Mouse (Mus musculus) forebrain, embryonic 14.5 days (tissue): ENCODE data around the gene Ano2. TPM values are rescaled to one million over a fixed set of nuclear protein-coding genes. Genes with fewer than 3 reads are reported as not detected.

ENCODE experiments used
- ATAC-seq: fragments of 200-750 bp; cut with Nextera tagmentation; 2 replicates; pipeline ENCODE4 v1.8.0; 2017; ENCODE audit warnings: mild to moderate bottlenecking, moderate library complexity
- DNase-seq: peaks from one replicate; pipeline ENCODE4 v3.0.0-alpha.2; 2015; ENCODE audit warnings: low spot score
- H3K27ac ChIP-seq: fragments of 300-500 bp; sonication (generic); 2 replicates; pipeline ENCODE4 v1.5.1; 2014; ENCODE audit warnings: low read depth, mild to moderate bottlenecking, control low read depth, low read length, moderate library complexity
- H3K27me3 ChIP-seq: fragments of 300-500 bp; sonication (generic); replicated peaks from 2 replicates; pipeline ENCODE4 v1.6.1; 2014; ENCODE audit warnings: low read length, control low read depth, mixed read lengths; ENCODE audit not compliant: control insufficient read depth, insufficient read depth
- H3K36me3 ChIP-seq: fragments of 300-500 bp; sonication (generic); 2 replicates; pipeline ENCODE4 v1.6.1; 2014; ENCODE audit warnings: low read length, control low read depth; ENCODE audit not compliant: control insufficient read depth, insufficient read depth
- H3K4me1 ChIP-seq: fragments of 300-500 bp; sonication (generic); 2 replicates; pipeline ENCODE4 v1.6.1; 2014; ENCODE audit warnings: antibody characterized with exemption, low read length, control low read depth; ENCODE audit not compliant: control insufficient read depth, insufficient read depth
- H3K4me2 ChIP-seq: fragments of 300-500 bp; sonication (generic); 2 replicates; pipeline ENCODE4 v1.6.1; 2014; ENCODE audit warnings: mild to moderate bottlenecking, control low read depth, low read length
- H3K4me3 ChIP-seq: fragments of 300-500 bp; sonication (generic); 2 replicates; pipeline ENCODE4 v1.5.1; 2014; ENCODE audit warnings: low read depth, low read length, control low read depth
- H3K9ac ChIP-seq: fragments of 300-500 bp; sonication (generic); 2 replicates; pipeline ENCODE4 v1.6.1; 2014; ENCODE audit warnings: mild to moderate bottlenecking, low read length, control low read depth, moderate library complexity
- H3K9me3 ChIP-seq: fragments of 300-500 bp; sonication (generic); replicated peaks from 2 replicates; pipeline ENCODE4 v1.6.1; 2016; ENCODE audit warnings: low read length, control low read depth, mixed read lengths; ENCODE audit not compliant: control insufficient read depth
- WGBS: fragments of 180-500 bp; shearing (Covaris S2); extraction: QIAGEN DNeasy Blood & Tissue Kit; methylation state at CpG from one replicate; pipeline ENCODE4 v1.1.7; 2014; 5-methylcytosine and 5-hydroxymethylcytosine counted together
- polyA plus RNA-seq: library from polyadenylated mRNA; unstranded; fragments of >200 nt; fragmentation: Nextera tagmentation; extraction: Ambion mirVana; gene quantifications from 2 replicates; pipeline ENCODE4 v1.2.1, GENCODE M21; 2014

Ano2 gene
- polyA plus RNA-seq, result 0.07 and 0.10 TPM in 2 replicates

- Histone ChIP-seq H3K27ac (no peak within 1 kb of the TSS), H3K4me2 (peak within 1 kb of the TSS; percentile 57), H3K36me3 (no peaks in the 10 kb centered on the region), H3K9ac (no peak within 1 kb of the TSS), H3K4me3 (peak within 1 kb of the TSS; percentile 22), H3K9me3 (no peaks in the 10 kb centered on the region), H3K4me1 (peaks cover 9% of the 10 kb centered on the region), H3K27me3 (no peaks in the 10 kb centered on the region)
- ATAC-seq (peak; percentile 62; the same call in 1 of the 2 replicates), DNase-seq (peak; percentile 49)
- WGBS, result 3% methylated on average over 20 of the region's 20 CpGs
Measured at GRCm38 (mm10) chr6:125690057-125690703, at the start of gene Ano2. TSS of gene Ano2 (plus strand) at chr6:125690419.

- no peak overlapping the region for H3K27ac ChIP-seq
- 79% methylated on average over 4 of the region's 4 CpGs for WGBS
- H3K4me1 ChIP-seq, result no peaks in the 10 kb centered on the region
- no peaks in the 10 kb centered on the region for H3K9me3 ChIP-seq
- no peak overlapping the region for H3K9ac ChIP-seq
- H3K27me3 ChIP-seq, result no peaks in the 10 kb centered on the region
- DNase-seq (no peak), ATAC-seq (no peak)
- H3K4me3 ChIP-seq, result no peak overlapping the region
- H3K36me3 ChIP-seq, result no peaks in the 10 kb centered on the region
- H3K4me2 ChIP-seq, result no peak overlapping the region
Measured at GRCm38 (mm10) chr6:125640486-125640885, 49.7 kb upstream of the Ano2 start.

DNA sequence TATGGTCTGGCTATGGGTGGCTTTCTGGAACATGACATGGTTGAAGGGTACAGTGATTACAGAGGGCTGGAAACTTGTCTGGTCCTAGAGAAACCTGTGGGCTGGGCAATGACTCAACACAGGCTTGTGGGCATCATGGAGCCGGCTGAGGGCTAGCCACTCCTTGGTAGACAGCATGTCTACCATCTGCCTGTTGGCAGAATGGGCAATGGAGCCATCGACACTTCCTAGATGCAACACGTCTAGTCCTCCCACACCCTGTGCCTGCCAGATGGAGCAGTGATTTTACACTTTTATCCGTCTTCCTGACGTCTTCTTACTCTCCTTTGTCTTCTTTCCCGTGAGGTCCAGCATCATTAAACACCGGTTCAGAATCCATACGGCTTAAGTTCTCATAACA is 49.1 kb upstream of the Ano2 start:
- H3K4me2 ChIP-seq, result no peak overlapping the region
- H3K4me3 ChIP-seq, result no peak overlapping the region
- DNase-seq, result no peak
- no peak overlapping the region for H3K9ac ChIP-seq
- no peaks in the 10 kb centered on the region for H3K9me3 ChIP-seq
- no peaks in the 10 kb centered on the region for H3K27me3 ChIP-seq
- H3K36me3 ChIP-seq, result no peaks in the 10 kb centered on the region
- WGBS, result 80% methylated on average over 8 of the region's 8 CpGs
- H3K4me1 ChIP-seq, result no peaks in the 10 kb centered on the region
- H3K27ac ChIP-seq, result no peak overlapping the region
- ATAC-seq, result no peak

- DNase-seq (no peak), ATAC-seq (no peak)
- H3K9me3 ChIP-seq, result no peaks in the 10 kb centered on the region
- WGBS, result 86% methylated on average over 12 of the region's 12 CpGs
- H3K4me3 ChIP-seq, result no peak overlapping the region
- H3K4me2 ChIP-seq, result no peak overlapping the region
- no peaks in the 10 kb centered on the region for H3K36me3 ChIP-seq
- H3K9ac ChIP-seq, result no peak overlapping the region
- no peak overlapping the region for H3K27ac ChIP-seq
- no peaks in the 10 kb centered on the region for H3K4me1 ChIP-seq
- no peaks in the 10 kb centered on the region for H3K27me3 ChIP-seq
Measured at GRCm38 (mm10) chr6:125648964-125649363, 41.3 kb upstream of the Ano2 start.

DNA sequence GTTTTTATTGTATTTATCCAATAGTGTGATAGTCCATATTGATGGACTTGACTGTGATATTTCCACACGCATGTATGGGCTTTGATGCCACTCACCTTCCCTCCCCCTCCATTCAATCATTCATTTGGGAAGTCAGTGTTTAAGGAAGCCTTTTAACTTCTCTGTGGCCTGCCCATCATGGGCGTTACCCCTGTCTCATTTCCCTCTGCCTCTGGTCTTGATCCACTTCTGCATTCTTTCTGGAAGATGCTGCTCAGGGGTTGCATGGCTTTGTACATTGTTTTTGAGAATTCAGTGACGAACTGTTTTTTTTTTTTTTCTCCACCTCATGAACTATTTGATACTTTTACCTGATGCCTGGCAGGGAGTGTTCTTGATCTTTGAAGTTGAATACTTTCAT is 38.9 kb upstream of the Ano2 start:
- no peak overlapping the region for H3K4me3 ChIP-seq
- 83% methylated on average over 3 of the region's 3 CpGs for WGBS
- DNase-seq (no peak), ATAC-seq (no peak)
- no peaks in the 10 kb centered on the region for H3K9me3 ChIP-seq
- H3K9ac ChIP-seq, result no peak overlapping the region
- H3K27ac ChIP-seq, result no peak overlapping the region
- no peaks in the 10 kb centered on the region for H3K36me3 ChIP-seq
- H3K4me2 ChIP-seq, result no peak overlapping the region
- H3K4me1 ChIP-seq, result no peaks in the 10 kb centered on the region
- H3K27me3 ChIP-seq, result no peaks in the 10 kb centered on the region

- Histone ChIP-seq H3K9me3 (no peaks in the 10 kb centered on the region), H3K27me3 (no peaks in the 10 kb centered on the region), H3K4me2 (no peak overlapping the region), H3K4me3 (no peak overlapping the region), H3K36me3 (no peaks in the 10 kb centered on the region), H3K4me1 (no peaks in the 10 kb centered on the region), H3K9ac (no peak overlapping the region), H3K27ac (no peak overlapping the region)
- ATAC-seq (no peak), DNase-seq (no peak)
- 91% methylated on average over 1 of the region's 1 CpGs for WGBS
Measured at GRCm38 (mm10) chr6:125653416-125653815, 36.8 kb upstream of the Ano2 start.

DNA sequence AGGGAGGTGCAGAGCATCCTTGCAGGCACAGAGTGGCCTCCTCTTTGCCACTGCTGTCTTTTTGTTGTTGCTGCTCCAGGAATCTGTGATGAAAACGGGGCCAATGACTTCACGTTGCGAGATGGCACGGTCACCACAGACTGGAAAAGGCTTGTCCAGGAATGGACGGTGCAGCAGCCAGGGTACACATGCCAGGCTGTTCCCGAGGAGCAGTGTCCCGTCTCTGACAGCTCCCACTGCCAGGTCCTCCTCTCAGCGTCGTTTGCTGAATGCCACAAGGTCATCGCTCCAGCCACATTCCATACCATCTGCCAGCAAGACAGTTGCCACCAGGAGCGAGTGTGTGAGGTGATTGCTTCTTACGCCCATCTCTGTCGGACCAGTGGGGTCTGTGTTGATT is 33.3 kb upstream of the Ano2 start:
- DNase-seq, result no peak
- no peaks in the 10 kb centered on the region for H3K36me3 ChIP-seq
- H3K27me3 ChIP-seq, result no peaks in the 10 kb centered on the region
- H3K9me3 ChIP-seq, result no peaks in the 10 kb centered on the region
- no peak overlapping the region for H3K4me3 ChIP-seq
- no peak overlapping the region for H3K27ac ChIP-seq
- no peak overlapping the region for H3K4me2 ChIP-seq
- no peak for ATAC-seq
- no peaks in the 10 kb centered on the region for H3K4me1 ChIP-seq
- H3K9ac ChIP-seq, result no peak overlapping the region
- WGBS, result 92% methylated on average over 13 of the region's 13 CpGs

DNA sequence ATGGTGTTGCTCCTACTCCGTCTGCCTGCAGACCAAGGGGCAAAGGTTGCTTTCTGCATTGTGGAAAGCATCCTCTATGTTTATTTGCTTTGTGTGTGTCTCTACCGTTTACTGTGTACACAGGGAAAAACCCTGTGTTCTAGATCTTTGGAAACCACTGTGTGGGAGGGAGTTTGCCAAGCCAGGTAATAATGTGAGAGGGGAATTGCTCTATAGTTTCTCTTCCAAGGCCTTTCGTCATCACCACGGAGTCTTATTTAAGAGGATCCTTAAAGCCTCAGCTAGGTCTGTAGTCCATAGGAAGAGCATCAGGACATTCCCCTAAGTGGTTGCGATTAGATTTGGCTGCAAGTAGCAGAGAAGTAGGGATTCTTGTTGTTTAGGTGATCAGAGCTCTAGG is 32.3 kb upstream of the Ano2 start:
- WGBS, result 90% methylated on average over 5 of the region's 5 CpGs
- ATAC-seq, result no peak
- Histone ChIP-seq H3K4me2 (no peak overlapping the region), H3K4me1 (no peaks in the 10 kb centered on the region), H3K27me3 (no peaks in the 10 kb centered on the region), H3K9me3 (no peaks in the 10 kb centered on the region), H3K36me3 (no peaks in the 10 kb centered on the region), H3K27ac (no peak overlapping the region), H3K4me3 (no peak overlapping the region), H3K9ac (no peak overlapping the region)
- no peak for DNase-seq

GRCm38 (mm10) chr6:125661106-125661877 is 28.9 kb upstream of the Ano2 start:
- 49% methylated on average over 14 of the region's 14 CpGs for WGBS
- no peak overlapping the region for H3K9ac ChIP-seq
- no peak overlapping the region for H3K4me2 ChIP-seq
- H3K4me1 ChIP-seq, result no peaks in the 10 kb centered on the region
- H3K36me3 ChIP-seq, result no peaks in the 10 kb centered on the region
- H3K9me3 ChIP-seq, result no peaks in the 10 kb centered on the region
- DNase-seq (peak; percentile 70), ATAC-seq (0 out of 2 replicates have a peak, but pooled peaks have one; percentile 50)
- H3K27ac ChIP-seq, result no peak overlapping the region
- no peaks in the 10 kb centered on the region for H3K27me3 ChIP-seq
- H3K4me3 ChIP-seq, result no peak overlapping the region
